Mouse (Mus musculus) thymus, adult 2 months (tissue): Measurements from ENCODE around the gene Ccdc88c.

Experiments
- CTCF ChIP-seq: fragments of 200-500 bp; IDR thresholded peaks from 2 replicates; pipeline ENCODE4 v1.5.1; 2012; ENCODE audit warnings: mild to moderate bottlenecking, control low read depth, low read length, moderate library complexity, borderline replicate concordance; ENCODE audit not compliant: control insufficient read depth, poor library complexity, insufficient read depth; ENCODE audit errors: extremely low read depth
- POLR2A ChIP-seq: fragments of 200-500 bp; IDR thresholded peaks from 2 replicates; pipeline ENCODE4 v1.6.1; 2012; ENCODE audit warnings: mild to moderate bottlenecking, low read length, control low read depth, moderate library complexity; ENCODE audit not compliant: control insufficient read depth, poor library complexity, insufficient read depth; ENCODE audit errors: extremely low read depth

DNA sequence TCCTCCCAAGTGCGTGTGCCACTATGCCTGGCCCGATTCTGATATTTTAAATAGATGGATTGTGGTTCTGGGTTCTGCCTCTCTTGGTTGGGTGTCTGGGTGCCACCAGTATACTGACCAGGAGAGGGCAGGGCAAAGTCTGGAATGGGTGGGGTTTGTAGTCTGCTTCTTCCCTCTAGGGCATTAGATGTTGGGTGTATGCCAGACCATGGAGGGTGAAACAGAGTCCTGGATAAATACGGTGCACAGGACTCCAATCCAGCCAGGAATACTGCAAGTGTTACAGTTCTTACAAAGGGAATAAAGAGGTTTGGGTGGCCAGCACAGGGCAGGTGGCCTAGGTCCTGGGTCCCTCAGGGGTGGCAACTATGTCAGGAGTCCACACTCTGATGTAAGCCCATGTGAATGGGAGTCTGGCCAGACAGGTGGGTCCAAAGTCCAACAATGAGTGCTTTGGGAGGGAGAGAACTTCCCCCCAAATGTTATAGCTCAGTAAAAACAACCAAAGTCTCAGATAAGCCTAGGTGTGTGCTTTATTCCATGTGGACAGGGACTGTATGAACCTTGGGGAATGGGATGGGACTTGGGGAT, 165.9 kb downstream of the Ccdc88c start:
- TF ChIP-seq POLR2A (no peak), CTCF (no peak)
